Mouse (Mus musculus) neural tube, embryonic 15.5 days (tissue): Measurements from ENCODE around the gene Tacr2. TPM values are rescaled to one million over a fixed set of nuclear protein-coding genes. Genes with fewer than 3 reads are reported as not detected.

Source experiments
- ATAC-seq: fragments of 200-750 bp; cut with Nextera tagmentation; 2 replicates; pipeline ENCODE4 v1.8.0; 2017; ENCODE audit warnings: mild to moderate bottlenecking, moderate TSS enrichment, moderate library complexity; ENCODE audit not compliant: low FRiP score
- H3K27ac ChIP-seq: fragments of 300-500 bp; sonication (generic); replicated peaks from 2 replicates; pipeline ENCODE4 v1.5.1; 2015; ENCODE audit warnings: mild to moderate bottlenecking, inconsistent platforms
- H3K27me3 ChIP-seq: fragments of 300-500 bp; sonication (generic); replicated peaks from 2 replicates; pipeline ENCODE4 v1.6.1; 2015; ENCODE audit warnings: inconsistent platforms
- H3K36me3 ChIP-seq: fragments of 300-500 bp; sonication (generic); 2 replicates; pipeline ENCODE4 v1.6.1; 2015; ENCODE audit warnings: inconsistent platforms
- H3K4me1 ChIP-seq: fragments of 300-500 bp; sonication (generic); 2 replicates; pipeline ENCODE4 v1.6.1; 2015; ENCODE audit warnings: inconsistent platforms
- H3K4me2 ChIP-seq: fragments of 300-500 bp; sonication (generic); 2 replicates; pipeline ENCODE4 v1.6.1; 2015; ENCODE audit warnings: inconsistent platforms, mild to moderate bottlenecking, moderate library complexity
- H3K4me3 ChIP-seq: fragments of 300-500 bp; sonication (generic); replicated peaks from 2 replicates; pipeline ENCODE4 v1.5.1; 2015; ENCODE audit warnings: mild to moderate bottlenecking, inconsistent platforms
- H3K9ac ChIP-seq: fragments of 300-500 bp; sonication (generic); replicated peaks from 2 replicates; pipeline ENCODE4 v1.6.1; 2015; ENCODE audit warnings: mild to moderate bottlenecking, inconsistent platforms
- H3K9me3 ChIP-seq: fragments of 300-500 bp; sonication (generic); replicated peaks from 2 replicates; pipeline ENCODE4 v1.6.1; 2016; ENCODE audit warnings: inconsistent platforms
- WGBS: fragments of 180-500 bp; shearing (Covaris S2); methylation state at CpG from one replicate; pipeline ENCODE4 v1.1.7; 2015; ENCODE audit warnings: mixed read lengths; 5-methylcytosine and 5-hydroxymethylcytosine counted together
- polyA plus RNA-seq: library from polyadenylated mRNA; unstranded; fragments of >200 nt; fragmentation: Nextera tagmentation; extraction: Ambion mirVana; gene quantifications from 2 replicates; pipeline ENCODE4 v1.2.1, GENCODE M21; 2015

The Tacr2 gene
- polyA plus RNA-seq, 1 experiment from 2014 or later: 0.13 TPM

GRCm38 (mm10) chr10:62221647-62222046 is 30.6 kb upstream of the Tacr2 start:
- no peak overlapping the region for H3K4me3 ChIP-seq
- no peak overlapping the region for H3K4me2 ChIP-seq
- H3K4me1 ChIP-seq: no peaks in the 10 kb centered on the region
- no peaks in the 10 kb centered on the region for H3K27me3 ChIP-seq
- H3K36me3 ChIP-seq: no peaks in the 10 kb centered on the region
- ATAC-seq: no peak
- H3K27ac ChIP-seq: no peak overlapping the region
- no peak overlapping the region for H3K9ac ChIP-seq
- 83% methylated on average over 2 of the region's 2 CpGs for WGBS
- H3K9me3 ChIP-seq: no peaks in the 10 kb centered on the region

GRCm38 (mm10) chr10:62222777-62223176 is 29.5 kb upstream of the Tacr2 start:
- Histone ChIP-seq H3K4me1 (no peaks in the 10 kb centered on the region), H3K4me2 (no peak overlapping the region), H3K36me3 (no peaks in the 10 kb centered on the region), H3K9ac (no peak overlapping the region), H3K4me3 (no peak overlapping the region), H3K27me3 (no peaks in the 10 kb centered on the region), H3K27ac (no peak overlapping the region), H3K9me3 (no peaks in the 10 kb centered on the region)
- 83% methylated on average over 17 of the region's 17 CpGs for WGBS
- ATAC-seq: no peak

GRCm38 (mm10) chr10:62224231-62224630 is 28.0 kb upstream of the Tacr2 start:
- WGBS: 81% methylated on average over 6 of the region's 6 CpGs
- ATAC-seq: no peak

GRCm38 (mm10) chr10:62225839-62226238 is 26.4 kb upstream of the Tacr2 start:
- H3K27ac ChIP-seq: no peak overlapping the region
- ATAC-seq: no peak
- no peaks in the 10 kb centered on the region for H3K9me3 ChIP-seq
- no peaks in the 10 kb centered on the region for H3K36me3 ChIP-seq
- H3K4me1 ChIP-seq: peaks cover 7% of the 10 kb centered on the region
- no peak overlapping the region for H3K9ac ChIP-seq
- H3K27me3 ChIP-seq: 0 out of 2 replicates have a peak, but pooled peaks cover 11% of the 10 kb centered on the region
- WGBS: 81% methylated on average over 7 of the region's 7 CpGs
- no peak overlapping the region for H3K4me2 ChIP-seq
- H3K4me3 ChIP-seq: no peak overlapping the region

More at GRCm38 (mm10) chr10:62224231-62224630, 28.0 kb upstream of the Tacr2 start:
- Histone ChIP-seq H3K4me3 (no peak overlapping the region), H3K36me3 (no peaks in the 10 kb centered on the region), H3K27ac (no peak overlapping the region), H3K4me1 (no peaks in the 10 kb centered on the region), H3K9me3 (no peaks in the 10 kb centered on the region), H3K9ac (no peak overlapping the region), H3K27me3 (0 out of 2 replicates have a peak, but pooled peaks cover 2% of the 10 kb centered on the region), H3K4me2 (no peak overlapping the region)

- peaks cover 11% of the 10 kb centered on the region for H3K27me3 ChIP-seq
- H3K9me3 ChIP-seq: no peaks in the 10 kb centered on the region
- H3K36me3 ChIP-seq: no peaks in the 10 kb centered on the region
- no peak overlapping the region for H3K4me3 ChIP-seq
- H3K4me1 ChIP-seq: peaks cover 12% of the 10 kb centered on the region
- 61% methylated on average over 6 of the region's 6 CpGs for WGBS
- no peak for ATAC-seq
- no peak overlapping the region for H3K9ac ChIP-seq
- no peak overlapping the region for H3K27ac ChIP-seq
- no peak overlapping the region for H3K4me2 ChIP-seq
These were observed 24.1 kb upstream of the Tacr2 start for GRCm38 (mm10) chr10:62228126-62228525.

GRCm38 (mm10) chr10:62230708-62231394 is 21.4 kb upstream of the Tacr2 start, which contains the start of gene Tspan15:
Tspan15 (minus strand) TSS chr10:62231251.
- Histone ChIP-seq H3K4me1 (peaks cover 12% of the 10 kb centered on the region), H3K4me3 (peak within 1 kb of the TSS; percentile 61), H3K9ac (peak within 1 kb of the TSS; percentile 55), H3K9me3 (no peaks in the 10 kb centered on the region), H3K27me3 (peaks cover 17% of the 10 kb centered on the region), H3K36me3 (no peaks in the 10 kb centered on the region), H3K4me2 (peak within 1 kb of the TSS; percentile 96), H3K27ac (no peak within 1 kb of the TSS)
- under 1% methylated on average over 59 of the region's 59 CpGs for WGBS
- peak; percentile 96 for ATAC-seq

- H3K9ac ChIP-seq: 0 out of 2 replicates have a peak overlapping the region, but pooled peaks have one; percentile 55
- peak overlapping the region; percentile 96 for H3K4me2 ChIP-seq
- H3K27me3 ChIP-seq: peaks cover 17% of the 10 kb centered on the region
- peak overlapping the region; percentile 61 for H3K4me3 ChIP-seq
- no peaks in the 10 kb centered on the region for H3K9me3 ChIP-seq
- H3K27ac ChIP-seq: no peak overlapping the region
- peak; percentile 60 for ATAC-seq
- WGBS: 2% methylated on average over 13 of the region's 13 CpGs
- peaks cover 12% of the 10 kb centered on the region for H3K4me1 ChIP-seq
- H3K36me3 ChIP-seq: no peaks in the 10 kb centered on the region
These were observed 20.9 kb upstream of the Tacr2 start for GRCm38 (mm10) chr10:62231395-62231732.

- WGBS: 85% methylated on average over 3 of the region's 3 CpGs
- no peak overlapping the region for H3K27ac ChIP-seq
- ATAC-seq: no peak
- no peak overlapping the region for H3K4me3 ChIP-seq
- peaks cover 12% of the 10 kb centered on the region for H3K4me1 ChIP-seq
- H3K9me3 ChIP-seq: no peaks in the 10 kb centered on the region
- H3K27me3 ChIP-seq: peaks cover 17% of the 10 kb centered on the region
- peak overlapping the region; percentile 96; the same call in 1 of the 2 replicates for H3K4me2 ChIP-seq
- no peak overlapping the region for H3K9ac ChIP-seq
- H3K36me3 ChIP-seq: no peaks in the 10 kb centered on the region
These were observed 20.4 kb upstream of the Tacr2 start for GRCm38 (mm10) chr10:62231811-62232210.

GRCm38 (mm10) chr10:62236165-62236564 is 16.1 kb upstream of the Tacr2 start:
- Histone ChIP-seq H3K27ac (no peak overlapping the region), H3K9ac (no peak overlapping the region), H3K36me3 (no peaks in the 10 kb centered on the region), H3K9me3 (no peaks in the 10 kb centered on the region), H3K4me2 (no peak overlapping the region), H3K4me3 (no peak overlapping the region), H3K27me3 (peaks cover 6% of the 10 kb centered on the region), H3K4me1 (peaks cover 5% of the 10 kb centered on the region)
- WGBS: 81% methylated on average over 6 of the region's 6 CpGs
- no peak for ATAC-seq

GRCm38 (mm10) chr10:62237205-62237604 is 15.0 kb upstream of the Tacr2 start:
- ATAC-seq: no peak

GRCm38 (mm10) chr10:62238688-62239087 is 13.6 kb upstream of the Tacr2 start:
- Histone ChIP-seq H3K36me3 (no peaks in the 10 kb centered on the region), H3K4me3 (no peak overlapping the region), H3K4me1 (no peaks in the 10 kb centered on the region), H3K27me3 (no peaks in the 10 kb centered on the region; the same call in 1 of the 2 replicates), H3K27ac (no peak overlapping the region), H3K4me2 (no peak overlapping the region), H3K9ac (no peak overlapping the region), H3K9me3 (no peaks in the 10 kb centered on the region)
- ATAC-seq: no peak
- WGBS: 97% methylated on average over 3 of the region's 3 CpGs

More at GRCm38 (mm10) chr10:62237205-62237604, 15.0 kb upstream of the Tacr2 start:
- Histone ChIP-seq H3K27ac (no peak overlapping the region), H3K9ac (no peak overlapping the region), H3K4me2 (no peak overlapping the region), H3K27me3 (peaks cover 6% of the 10 kb centered on the region), H3K4me1 (no peaks in the 10 kb centered on the region), H3K4me3 (no peak overlapping the region), H3K9me3 (no peaks in the 10 kb centered on the region), H3K36me3 (no peaks in the 10 kb centered on the region)
- 85% methylated on average over 10 of the region's 10 CpGs for WGBS

GRCm38 (mm10) chr10:62239270-62239669 is 13.0 kb upstream of the Tacr2 start:
- Histone ChIP-seq H3K9ac (no peak overlapping the region), H3K4me1 (no peaks in the 10 kb centered on the region), H3K9me3 (no peaks in the 10 kb centered on the region), H3K4me3 (no peak overlapping the region), H3K36me3 (no peaks in the 10 kb centered on the region), H3K4me2 (no peak overlapping the region), H3K27me3 (no peaks in the 10 kb centered on the region), H3K27ac (no peak overlapping the region)
- ATAC-seq: no peak
- WGBS: 55% methylated on average over 6 of the region's 6 CpGs
